Mouse (Mus musculus): ENCODE data around the gene Hmgb4. TPM values are rescaled to one million over a fixed set of nuclear protein-coding genes. Genes with fewer than 3 reads are reported as not detected.

Hmgb4 gene
- total and polyA plus RNA-seq, 3 experiments: not detected

- no peak overlapping the region for H3K4me3 ChIP-seq (replicated peaks in 1 of 3; ENCODE audit: low read depth in 2 of 3, low read length in 2 of 3, poor library complexity in 1 of 3)
- no peak overlapping the region for H3K27ac ChIP-seq (ENCODE audit: insufficient read depth, low read depth)
- no peak overlapping the region for H3K9ac ChIP-seq (ENCODE audit: insufficient read depth, low read depth)
- dilution Hi-C loops (cut with MboI; ENCODE audit: extremely low pct_ligation_motif_present, extremely low pct_unique_long_range_greater_than_20kb, low sequenced_read_pairs) (no loop called here), in situ Hi-C loops (cut with MboI; ENCODE audit: low pct_ligation_motif_present, low pct_unique_long_range_greater_than_20kb, low sequenced_read_pairs) (no loop called here)
- H3K4me2 ChIP-seq (ENCODE audit: insufficient read depth, low read depth, poor library complexity, severe bottlenecking): no peak overlapping the region
- no peaks in the 10 kb centered on the region for H3K27me3 ChIP-seq (replicated peaks)
- no peaks in the 10 kb centered on the region for H3K4me1 ChIP-seq (ENCODE audit: control insufficient read depth in 1 of 2, insufficient read depth in 2 of 2)
- no peaks in the 10 kb centered on the region for H3K79me2 ChIP-seq (replicated peaks; ENCODE audit: control insufficient read depth, extremely low read depth, insufficient read depth, poor library complexity, severe bottlenecking)
- peaks cover 92% of the 10 kb centered on the region for H3K9me3 ChIP-seq (replicated peaks; ENCODE audit: low read length)
- no peak for TF ChIP-seq KAT2A (IDR thresholded peaks at IDR 0.05; ENCODE audit: insufficient replicate concordance, low read length)
- TF ChIP-seq USF1 (IDR thresholded peaks at IDR 0.05; ENCODE audit: low read depth, low read length): no peak
- TF ChIP-seq E2F4 (IDR thresholded peaks at IDR 0.05; ENCODE audit: insufficient replicate concordance, low read depth, low read length): no peak
- no peak for TF ChIP-seq PAX5 (IDR thresholded peaks at IDR 0.05; ENCODE audit: low read length)
- TF ChIP-seq MEF2A (IDR thresholded peaks at IDR 0.05; ENCODE audit: borderline replicate concordance, low read depth, low read length): no peak
- TF ChIP-seq EP300 (IDR thresholded peaks at IDR 0.05; ENCODE audit: low read length): no peak
- TF ChIP-seq POLR2A (IDR thresholded peaks at IDR 0.05; ENCODE audit: low read depth, low read length): no peak
- TF ChIP-seq ZNF384 (IDR thresholded peaks at IDR 0.05; ENCODE audit: low read depth, low read length): no peak
- TF ChIP-seq ZKSCAN1 (IDR thresholded peaks at IDR 0.05; ENCODE audit: borderline replicate concordance, low read depth, low read length): no peak
- TF ChIP-seq NELFE (IDR thresholded peaks at IDR 0.05; ENCODE audit: low read depth, low read length): no peak
- H3K36me3 ChIP-seq (replicated peaks in 1 of 2; ENCODE audit: control insufficient read depth in 1 of 2, insufficient read depth in 1 of 2, low read length in 1 of 2): no peaks in the 10 kb centered on the region
- no peak for DNase-seq (ENCODE audit: extremely low read depth)
These were observed 14.4 kb upstream of the Hmgb4 start for GRCm38 (mm10) chr4:128275116-128275515.

GRCm38 (mm10) chr4:128273146-128273545 is 12.4 kb upstream of the Hmgb4 start:
- TF ChIP-seq GABPA (IDR thresholded peaks at IDR 0.05; ENCODE audit: insufficient replicate concordance, low read depth, low read length): no peak
- TF ChIP-seq E2F4 (IDR thresholded peaks at IDR 0.05; ENCODE audit: insufficient replicate concordance, low read depth, low read length): no peak
- no peak for TF ChIP-seq RAD21 (IDR thresholded peaks at IDR 0.05; ENCODE audit: low read depth, low read length)
- no peak for TF ChIP-seq HCFC1 (IDR thresholded peaks at IDR 0.05; ENCODE audit: low read depth, low read length)
- TF ChIP-seq POLR2AphosphoS2 (IDR thresholded peaks at IDR 0.05; ENCODE audit: low read depth, low read length): no peak
- TF ChIP-seq JUN (IDR thresholded peaks at IDR 0.05; ENCODE audit: insufficient read depth, low read depth, low read length): no peak
- in situ Hi-C loops (cut with MboI; ENCODE audit: low pct_ligation_motif_present, low pct_unique_long_range_greater_than_20kb, low sequenced_read_pairs): no loop called here
- Histone ChIP-seq H3K27me3 (replicated peaks) (no peaks in the 10 kb centered on the region), H3K9me3 (replicated peaks; ENCODE audit: low read length) (peaks cover 91% of the 10 kb centered on the region), H3K79me2 (replicated peaks; ENCODE audit: control insufficient read depth, extremely low read depth, insufficient read depth, poor library complexity, severe bottlenecking) (no peaks in the 10 kb centered on the region), H3K4me1 (ENCODE audit: control insufficient read depth in 1 of 2, insufficient read depth in 2 of 2) (no peaks in the 10 kb centered on the region), H3K4me3 (replicated peaks in 1 of 3; ENCODE audit: low read depth in 2 of 3, low read length in 2 of 3, poor library complexity in 1 of 3) (no peak overlapping the region), H3K27ac (ENCODE audit: insufficient read depth, low read depth) (no peak overlapping the region), H3K4me2 (ENCODE audit: insufficient read depth, low read depth, poor library complexity, severe bottlenecking) (no peak overlapping the region), H3K36me3 (replicated peaks in 1 of 2; ENCODE audit: control insufficient read depth in 1 of 2, insufficient read depth in 1 of 2, low read length in 1 of 2) (no peaks in the 10 kb centered on the region), H3K9ac (ENCODE audit: insufficient read depth, low read depth) (no peak overlapping the region)
- DNase-seq (ENCODE audit: extremely low read depth): no peak
- dilution Hi-C loops (cut with MboI; ENCODE audit: extremely low pct_ligation_motif_present, extremely low pct_unique_long_range_greater_than_20kb, low sequenced_read_pairs): no loop called here
